Mouse (Mus musculus) olfactory bulb, adult 2 months (tissue): Measurements from ENCODE around the gene Foxj2. TPM values are rescaled to one million over a fixed set of nuclear protein-coding genes. Genes with fewer than 3 reads are reported as not detected.

Source experiments
- H3K27ac ChIP-seq: fragments of 200-500 bp; 2 replicates; pipeline ENCODE4 v1.5.1; 2012; ENCODE audit warnings: low read depth, low read length; ENCODE audit not compliant: insufficient read depth
- H3K4me1 ChIP-seq: fragments of 200-500 bp; 2 replicates; pipeline ENCODE4 v1.6.1; 2012; ENCODE audit warnings: low read length; ENCODE audit not compliant: control insufficient read depth, insufficient read depth
- H3K4me3 ChIP-seq: fragments of 200-500 bp; 2 replicates; pipeline ENCODE4 v1.5.1; 2012; ENCODE audit warnings: mild to moderate bottlenecking, low read depth, low read length, moderate library complexity; ENCODE audit not compliant: insufficient read depth
- CTCF ChIP-seq: fragments of 200-500 bp; IDR thresholded peaks from 2 replicates; pipeline ENCODE4 v1.5.1; 2012; ENCODE audit warnings: low read depth, mild to moderate bottlenecking, low read length, moderate library complexity; ENCODE audit not compliant: insufficient read depth
- POLR2A ChIP-seq: fragments of 200-500 bp; IDR thresholded peaks from 2 replicates; pipeline ENCODE4 v1.6.1; 2012; ENCODE audit warnings: mild to moderate bottlenecking, low read depth, low read length, moderate library complexity; ENCODE audit not compliant: insufficient read depth
- WGBS: fragments of 180-500 bp; shearing (Covaris S2); methylation state at CpG from one replicate; pipeline ENCODE4 v1.1.7; 2018; 5-methylcytosine and 5-hydroxymethylcytosine counted together
- polyA plus RNA-seq: library from polyadenylated mRNA; stranded (reverse); fragments of >200 nt; gene quantifications from 2 replicates; pipeline ENCODE4 v1.2.4, GENCODE M21; 2012; ENCODE audit warnings: low replicate concordance; ENCODE audit not compliant: missing spikeins, insufficient read depth, insufficient read length

The Foxj2 gene
- polyA plus RNA-seq, 1 experiment = not detected

GRCm38 (mm10) chr6:122825923-122826742 lies 6.4 kb downstream of the Foxj2 start:
- Histone ChIP-seq H3K4me1 (peaks cover 38% of the 10 kb centered on the region), H3K4me3 (peak overlapping the region; percentile 45), H3K27ac (peak overlapping the region; percentile 65)
- TF ChIP-seq POLR2A (no peak), CTCF (no peak)
- 2% methylated on average over 29 of the region's 29 CpGs for WGBS

GRCm38 (mm10) chr6:122828086-122828485 lies 8.4 kb downstream of the Foxj2 start:
- TF ChIP-seq CTCF = peak; percentile 33; the same call in 1 of the 2 replicates
- no peak for TF ChIP-seq POLR2A
- 51% methylated on average over 13 of the region's 13 CpGs for WGBS
- H3K27ac ChIP-seq = no peak overlapping the region
- peaks cover 28% of the 10 kb centered on the region for H3K4me1 ChIP-seq
- H3K4me3 ChIP-seq = no peak overlapping the region

- WGBS = 61% methylated on average over 7 of the region's 7 CpGs
- Histone ChIP-seq H3K27ac (no peak overlapping the region), H3K4me1 (peaks cover 2% of the 10 kb centered on the region; the same call in 1 of the 2 replicates), H3K4me3 (no peak overlapping the region)
- TF ChIP-seq POLR2A (no peak), CTCF (no peak)
These were observed 13.2 kb downstream of the Foxj2 start for GRCm38 (mm10) chr6:122832880-122833279.

GRCm38 (mm10) chr6:122834365-122834764 lies 14.7 kb downstream of the Foxj2 start:
- H3K4me3 ChIP-seq = no peak overlapping the region
- 70% methylated on average over 4 of the region's 4 CpGs for WGBS
- peaks cover 2% of the 10 kb centered on the region; the same call in 1 of the 2 replicates for H3K4me1 ChIP-seq
- TF ChIP-seq CTCF (no peak), POLR2A (no peak)
- H3K27ac ChIP-seq = no peak overlapping the region

GRCm38 (mm10) chr6:122836974-122837373 lies 17.3 kb downstream of the Foxj2 start:
- no peak overlapping the region for H3K4me3 ChIP-seq
- peaks cover 2% of the 10 kb centered on the region; the same call in 1 of the 2 replicates for H3K4me1 ChIP-seq
- no peak overlapping the region for H3K27ac ChIP-seq
- no peak for TF ChIP-seq POLR2A
- no peak for TF ChIP-seq CTCF
- WGBS = 99% methylated on average over 3 of the region's 3 CpGs

GRCm38 (mm10) chr6:122837539-122837938 lies 17.8 kb downstream of the Foxj2 start:
- 90% methylated on average over 5 of the region's 5 CpGs for WGBS
- Histone ChIP-seq H3K4me3 (no peak overlapping the region), H3K4me1 (0 out of 2 replicates have a peak, but pooled peaks cover under 1% of the 10 kb centered on the region), H3K27ac (no peak overlapping the region)
- no peak for TF ChIP-seq CTCF
- no peak for TF ChIP-seq POLR2A

GRCm38 (mm10) chr6:122843759-122844158 lies 24.0 kb downstream of the Foxj2 start:
- Histone ChIP-seq H3K27ac (no peak overlapping the region), H3K4me1 (no peaks in the 10 kb centered on the region), H3K4me3 (no peak overlapping the region)
- TF ChIP-seq POLR2A = no peak
- no peak for TF ChIP-seq CTCF
- WGBS = 81% methylated on average over 6 of the region's 6 CpGs

GRCm38 (mm10) chr6:122852696-122853095 lies 33.0 kb downstream of the Foxj2 start:
- no peaks in the 10 kb centered on the region for H3K4me1 ChIP-seq

GRCm38 (mm10) chr6:122854552-122854951 lies 34.8 kb downstream of the Foxj2 start:
- H3K27ac ChIP-seq = no peak overlapping the region
- no peaks in the 10 kb centered on the region for H3K4me1 ChIP-seq
- no peak overlapping the region for H3K4me3 ChIP-seq
- TF ChIP-seq POLR2A (no peak), CTCF (no peak)
- 78% methylated on average over 12 of the region's 12 CpGs for WGBS

More at GRCm38 (mm10) chr6:122852696-122853095, 33.0 kb downstream of the Foxj2 start:
- 72% methylated on average over 2 of the region's 2 CpGs for WGBS
- Histone ChIP-seq H3K4me3 (no peak overlapping the region), H3K27ac (no peak overlapping the region)
- TF ChIP-seq POLR2A (no peak), CTCF (no peak)
